Mouse (Mus musculus): ENCODE data around the gene Tmcc1.

- no peak for TF ChIP-seq CTCF (IDR thresholded peaks at IDR 0.05; ENCODE audit: borderline replicate concordance, extremely low read depth, insufficient read depth, insufficient read length)
- TF ChIP-seq POLR2A (IDR thresholded peaks at IDR 0.05; ENCODE audit: borderline replicate concordance, extremely low read depth, insufficient read depth, insufficient read length, poor library complexity, severe bottlenecking), result no peak
Observed at GRCm38 (mm10) chr6:116119669-116120068, 73.6 kb downstream of the Tmcc1 start.
